Mouse (Mus musculus) embryonic fibroblast, embryonic 13.5 days (primary cell): ENCODE results near the gene Rwdd1.

Experiments used
- CTCF ChIP-seq: IDR thresholded peaks from 2 replicates; pipeline ENCODE4 v1.5.1; 2011; ENCODE audit warnings: mild to moderate bottlenecking, control low read depth, low read length, moderate library complexity, borderline replicate concordance; ENCODE audit not compliant: insufficient read depth
- POLR2A ChIP-seq: IDR thresholded peaks from 2 replicates; pipeline ENCODE4 v1.6.1; 2011; ENCODE audit warnings: low read depth, mild to moderate bottlenecking, control low read depth, low read length, moderate library complexity

GRCm38 (mm10) chr10:34066591-34066990 lies 47.2 kb upstream of the Rwdd1 start:
- no peak for TF ChIP-seq POLR2A
- TF ChIP-seq CTCF: no peak
